Mouse (Mus musculus) embryo, embryonic 11.5 days (tissue): Measurements from ENCODE around the gene Clec4f.
"Not testable (repeated sequence)": the region's sequence is repeated elsewhere in the genome, so short reads cannot be mapped to it uniquely, and the experiment has no call there.

Experiments used
- DNase-seq: peaks from one replicate; pipeline ENCODE4 v3.0.0-alpha.2; 2012; ENCODE audit warnings: low read depth, low spot score

The Clec4f gene

DNA sequence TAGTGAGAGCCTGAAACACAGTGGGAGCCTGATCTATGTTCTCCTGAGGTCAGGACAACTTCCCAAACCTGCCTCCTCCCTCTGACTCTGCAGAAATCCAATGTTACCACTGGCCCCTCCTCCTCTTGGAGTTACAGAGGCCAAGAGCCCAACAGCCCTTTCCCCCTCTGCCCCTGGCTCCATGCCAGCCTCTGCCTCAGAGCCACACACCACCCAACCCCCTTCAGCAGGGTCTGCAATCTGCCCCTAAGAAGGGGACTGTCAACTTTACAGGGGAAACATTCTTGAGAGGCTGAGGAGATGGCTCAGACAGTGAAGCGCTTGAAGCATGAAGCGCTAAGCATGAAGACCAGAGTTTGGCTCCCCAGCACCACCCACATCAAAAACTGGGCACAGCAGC lies at the start of gene Clec4f:
Gene Clec4f, minus strand, starts transcription at position 101 of the 400 bp plus-strand sequence.
- DNase-seq = no peak

DNA sequence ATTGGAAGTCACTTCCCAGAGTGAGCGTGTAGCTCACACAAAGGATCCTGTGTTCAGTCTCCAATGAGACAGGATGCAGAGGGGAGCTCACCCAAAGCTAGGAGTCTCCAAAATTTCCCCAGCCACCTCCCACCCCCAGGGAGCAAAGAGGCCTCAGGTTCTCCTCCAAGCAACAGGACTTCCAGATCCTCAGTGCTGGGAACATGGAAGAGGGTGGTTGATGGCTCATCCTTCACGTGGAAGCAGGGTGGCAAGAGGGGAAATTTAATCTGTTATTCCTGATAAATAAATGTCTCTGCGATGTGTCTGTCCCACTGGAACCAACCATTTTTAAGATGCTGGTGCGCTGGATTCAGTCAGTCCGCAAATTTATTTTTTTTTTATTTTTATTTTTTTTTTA lies 48.7 kb upstream of the Clec4f start:
- no peak for DNase-seq

DNA sequence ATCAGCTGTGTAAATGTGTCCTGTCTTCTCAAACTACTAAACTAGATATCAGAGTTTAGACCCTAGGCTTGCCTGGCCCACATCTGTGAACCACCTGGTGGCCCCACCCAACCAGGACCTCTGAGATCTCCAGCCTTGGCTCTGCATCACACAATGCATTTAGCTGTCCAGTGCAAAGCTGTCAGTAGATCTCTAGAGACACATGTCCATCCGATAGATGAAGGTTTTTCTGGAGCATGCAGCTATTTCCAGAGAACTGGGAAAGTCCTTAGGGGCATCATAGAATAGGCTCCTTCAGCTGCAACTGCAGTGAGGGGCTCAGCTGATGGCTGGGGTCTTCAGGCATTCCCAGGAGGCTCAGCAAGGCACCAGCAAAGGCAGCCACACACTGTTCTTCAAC lies 48.3 kb upstream of the Clec4f start:
- DNase-seq = no peak

DNA sequence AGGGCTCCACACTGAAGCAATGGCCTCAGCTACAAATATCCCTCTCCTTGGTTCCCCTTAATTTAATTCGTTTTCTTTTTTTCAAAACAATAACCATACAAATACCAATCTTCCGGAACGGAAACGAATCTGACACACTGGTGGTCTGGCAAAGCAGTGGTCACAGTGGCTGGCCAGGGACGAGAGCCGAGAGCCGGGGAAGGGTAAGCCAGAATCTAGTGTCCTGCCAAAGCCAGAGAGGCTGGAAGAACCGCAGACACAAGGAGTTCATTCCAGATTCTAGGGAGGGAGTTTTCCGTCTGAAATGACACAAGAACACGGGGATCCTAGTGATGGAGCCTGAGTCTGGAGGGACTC lies 47.7 kb upstream of the Clec4f start:
- no peak for DNase-seq

DNA sequence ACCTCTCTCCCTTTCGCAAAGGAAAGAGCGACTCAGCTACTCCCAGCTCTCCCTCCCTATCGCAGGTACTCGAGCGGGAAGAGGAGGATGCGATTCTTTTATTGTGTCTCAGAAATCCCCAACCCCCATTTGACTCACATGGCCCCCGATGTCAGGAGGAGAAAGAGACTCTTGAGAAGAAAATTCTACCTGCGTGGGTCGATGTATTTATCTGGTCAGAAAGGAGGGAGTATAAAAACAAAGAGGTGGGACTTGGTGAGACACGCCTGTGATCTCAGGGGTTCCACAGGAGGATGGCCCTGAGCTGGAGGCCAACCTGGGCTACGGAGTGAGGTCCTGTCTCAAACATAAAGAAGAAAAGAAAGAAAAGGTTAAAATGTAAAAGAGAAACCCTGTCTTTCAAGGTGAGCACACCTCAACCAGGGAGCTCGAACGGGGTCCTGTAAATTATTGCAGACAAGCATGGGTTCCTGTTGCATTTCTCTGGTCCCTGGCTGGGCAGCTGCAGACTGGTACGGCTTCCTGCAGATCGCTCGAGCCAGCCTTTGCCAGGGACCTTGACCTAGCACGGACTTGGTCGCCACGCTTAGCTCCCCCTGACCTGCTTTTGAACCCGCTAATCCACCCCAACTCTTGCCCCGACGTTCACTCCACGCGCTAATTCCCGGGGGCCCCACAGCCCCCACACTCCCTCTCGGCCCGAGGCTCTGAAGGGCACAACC lies 47.2 kb upstream of the Clec4f start:
- DNase-seq = no peak

DNA sequence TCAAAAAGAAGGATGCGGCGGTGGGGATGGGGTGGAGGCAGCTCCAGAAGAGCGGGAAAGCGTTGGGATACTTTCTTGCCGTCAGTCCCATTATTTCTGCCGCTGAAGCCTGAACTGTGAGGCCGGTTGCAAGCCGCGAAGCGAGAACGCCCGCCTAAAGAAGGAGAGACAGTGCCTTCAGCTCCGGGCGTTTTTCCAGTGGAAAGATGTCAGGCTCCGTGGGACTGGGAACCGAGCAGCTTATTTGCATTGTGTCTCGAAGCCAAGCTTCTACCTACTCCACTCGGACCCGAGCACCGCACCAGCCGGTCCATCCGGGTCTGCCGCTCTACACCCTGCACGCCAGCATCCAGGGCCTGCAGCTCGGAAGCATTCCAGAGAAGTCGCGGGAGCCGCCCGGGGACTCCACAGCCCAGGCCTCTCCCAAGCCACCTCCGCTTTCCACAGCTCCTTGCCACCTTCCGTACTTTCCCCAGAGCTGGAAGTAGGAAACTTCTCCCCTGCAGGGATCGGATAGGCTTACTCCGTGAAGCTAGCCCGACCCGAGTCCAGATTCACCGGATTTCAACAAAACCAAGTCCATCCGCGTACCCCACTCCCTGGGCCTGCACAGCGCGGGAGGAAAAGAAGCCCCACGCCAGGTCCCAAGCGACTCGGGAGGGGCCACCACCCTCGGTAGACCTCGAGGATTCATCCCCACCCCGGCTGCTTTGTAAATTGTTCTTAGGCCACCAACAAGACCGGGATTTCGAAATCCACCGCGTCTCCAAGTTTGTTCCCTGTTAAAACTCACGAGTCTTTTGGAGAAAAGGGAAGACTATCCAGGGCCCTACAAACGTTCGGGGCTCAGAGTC lies 46.4 kb upstream of the Clec4f start:
- DNase-seq = no peak

DNA sequence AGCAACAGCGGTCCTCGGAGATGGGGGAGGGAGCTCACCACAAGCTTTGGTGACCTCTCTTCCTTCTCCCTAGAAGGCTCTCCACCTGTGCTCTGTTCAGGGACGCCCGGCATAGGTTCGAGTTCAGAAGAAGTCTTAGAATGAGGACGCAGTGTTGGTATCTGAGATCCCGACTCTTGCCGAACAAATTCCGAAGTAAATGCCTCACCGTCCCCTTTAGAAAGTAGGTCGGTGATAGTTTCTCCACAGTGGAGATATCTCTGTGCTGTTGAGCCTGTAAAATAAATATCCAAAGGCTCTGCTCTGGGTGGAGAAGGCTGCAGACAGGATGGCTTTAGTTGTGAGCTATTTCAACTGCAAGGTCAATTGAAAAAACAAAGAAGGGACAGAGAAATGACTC lies 45.0 kb upstream of the Clec4f start:
- no peak for DNase-seq

DNA sequence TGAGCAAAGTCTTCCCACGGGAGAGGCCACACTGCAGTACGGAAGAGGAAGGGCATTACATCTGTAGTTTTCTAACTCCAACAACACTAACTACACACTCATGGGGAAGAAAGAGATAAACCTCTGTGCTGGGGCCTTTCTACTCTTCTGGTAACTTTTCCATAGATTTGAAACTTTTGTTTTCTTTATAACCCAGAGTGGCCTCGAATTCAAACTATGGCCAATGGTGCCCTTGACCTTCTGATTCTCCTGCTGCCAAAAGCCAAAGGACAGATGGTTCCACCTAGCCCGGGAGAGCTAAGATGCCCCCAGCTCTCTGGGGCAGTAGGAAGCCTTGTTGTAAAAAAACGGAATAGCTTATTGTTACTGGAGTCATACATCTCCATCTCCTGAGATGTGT lies 44.0 kb upstream of the Clec4f start:
- no peak for DNase-seq

DNA sequence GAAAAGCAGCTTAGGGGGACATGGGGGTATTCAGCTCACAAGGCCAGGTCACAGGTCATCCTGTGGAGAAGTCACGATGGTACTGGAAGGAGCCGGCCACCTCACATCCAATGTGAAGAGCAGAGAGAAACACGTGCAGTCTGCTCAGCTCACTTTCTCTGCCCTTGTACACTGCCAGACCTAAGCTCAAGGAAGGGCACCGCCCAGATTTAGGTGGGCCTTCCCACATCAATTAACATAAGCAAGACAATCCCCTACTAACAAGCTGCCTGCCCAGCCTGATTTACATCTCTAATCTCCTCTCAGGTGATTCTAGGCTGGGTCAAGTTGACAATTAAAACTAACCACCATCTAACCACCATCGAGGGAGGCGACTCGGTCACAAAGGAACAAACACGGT lies 41.9 kb upstream of the Clec4f start:
- DNase-seq = no peak

DNA sequence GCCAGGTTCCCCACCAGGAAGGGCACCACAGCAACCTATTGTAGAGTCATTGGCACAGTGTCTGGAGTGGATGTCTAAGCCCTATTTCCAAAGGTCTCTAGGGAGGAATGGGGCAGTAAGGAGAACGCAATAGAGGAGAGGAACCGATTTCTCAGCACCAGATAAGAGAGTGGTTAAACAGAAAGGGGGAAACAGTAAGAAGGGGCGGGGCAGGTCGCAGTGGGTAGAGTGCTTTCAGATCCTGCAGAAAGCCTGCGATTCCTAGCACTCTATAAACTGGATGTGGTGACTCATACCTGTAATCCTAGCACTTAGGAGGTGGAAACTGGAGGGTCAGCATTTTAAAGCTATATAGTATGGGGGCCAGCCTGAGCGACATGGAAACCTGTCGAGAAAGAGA lies 40.7 kb upstream of the Clec4f start:
- DNase-seq = no peak

DNA sequence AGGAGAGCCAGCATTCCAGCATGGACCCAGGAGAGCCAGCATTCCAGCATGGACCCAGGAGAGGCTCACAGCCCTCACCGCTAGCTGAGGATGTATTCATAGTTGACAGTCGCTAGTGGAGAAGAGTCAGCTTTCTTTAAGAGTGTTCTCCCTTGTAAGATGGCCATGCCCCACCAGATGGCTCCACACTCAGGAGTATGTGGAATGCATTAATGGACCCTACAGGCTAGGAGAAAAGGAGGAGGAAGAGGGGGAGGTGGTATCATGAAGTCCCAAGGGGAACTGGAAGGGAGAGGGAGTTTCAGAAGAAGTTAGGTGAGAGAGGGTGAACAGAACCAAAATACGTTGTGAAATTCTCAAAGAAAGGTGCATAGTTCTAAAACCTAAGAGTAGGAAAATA lies 39.7 kb upstream of the Clec4f start:
- DNase-seq = no peak

DNA sequence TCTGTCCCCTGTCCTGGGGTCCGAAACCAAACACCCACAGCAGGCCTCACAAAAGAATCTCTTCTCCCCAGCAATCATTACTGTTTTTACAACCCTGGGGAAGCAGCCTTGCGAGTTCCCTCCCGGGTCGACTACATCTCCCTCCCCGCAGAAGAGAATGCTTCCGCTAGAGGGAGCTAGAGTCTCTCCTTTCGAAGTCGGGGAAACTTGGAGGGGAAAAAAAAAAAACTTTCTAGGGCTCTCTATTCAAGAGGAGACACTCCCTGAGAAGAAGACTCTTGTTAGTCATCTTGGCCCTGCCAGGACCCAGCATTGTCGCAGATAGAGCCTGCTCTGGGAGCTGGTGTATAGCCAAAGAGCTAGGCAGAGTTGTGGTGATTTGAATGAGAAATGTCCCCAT lies 37.8 kb upstream of the Clec4f start:
- DNase-seq = peak; percentile 56

DNA sequence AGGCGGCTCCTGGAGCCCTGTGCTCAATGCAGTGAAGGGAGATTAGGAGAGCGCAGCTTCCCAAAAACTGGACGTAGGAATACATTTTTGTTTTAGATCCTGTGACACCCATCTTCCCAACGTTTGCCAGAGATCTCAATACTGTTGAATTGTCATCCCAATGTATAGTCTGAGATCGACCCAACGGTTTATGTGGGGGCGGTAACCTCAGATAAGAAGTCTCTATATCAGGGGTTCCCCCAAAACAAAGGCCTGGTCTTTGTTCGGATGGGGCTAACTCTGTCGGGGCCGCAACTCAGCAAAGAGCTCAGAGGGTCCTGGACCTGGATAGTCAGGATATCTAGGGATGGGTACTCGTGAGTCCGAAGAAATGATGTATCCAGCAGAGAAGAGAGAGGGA lies 37.0 kb upstream of the Clec4f start:
- no peak for DNase-seq

DNA sequence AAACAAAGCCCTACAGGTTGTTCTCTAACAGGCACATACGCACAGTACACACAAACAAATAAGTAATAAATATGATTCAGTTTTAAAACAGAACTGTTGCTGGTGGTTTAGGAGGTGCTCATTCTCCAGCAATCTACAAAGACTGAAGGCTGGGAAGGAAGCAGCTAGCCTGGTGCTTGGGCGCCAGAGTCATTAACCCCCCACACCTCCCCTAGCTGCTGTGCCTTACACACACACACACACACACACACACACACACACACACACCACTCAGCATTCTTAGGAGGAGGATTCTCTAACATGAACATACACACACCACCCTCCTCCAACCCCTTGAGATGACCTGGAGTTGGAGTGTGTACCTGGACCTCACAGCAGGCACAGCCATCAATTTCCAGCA lies 34.9 kb upstream of the Clec4f start:
- DNase-seq = no peak

DNA sequence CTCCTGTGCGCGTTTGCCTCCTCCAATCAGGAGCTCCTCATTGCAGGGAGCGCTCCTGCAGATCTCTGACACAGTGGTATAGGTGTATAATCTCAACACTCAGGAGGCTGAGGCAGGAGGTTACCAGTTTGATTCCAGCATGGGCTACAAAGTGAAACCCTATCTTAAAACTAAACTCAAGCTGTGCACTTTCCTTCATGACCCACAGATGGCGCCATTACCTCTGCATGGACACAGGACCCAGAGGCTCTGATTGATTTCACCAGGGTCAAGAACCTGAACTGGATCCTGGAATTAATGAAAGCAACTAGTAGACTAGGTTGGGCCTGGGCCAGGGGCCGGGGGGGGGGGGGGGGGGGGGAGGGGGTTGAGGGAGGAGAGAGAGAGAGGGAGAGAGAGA lies 34.3 kb upstream of the Clec4f start:
- DNase-seq = no peak

DNA sequence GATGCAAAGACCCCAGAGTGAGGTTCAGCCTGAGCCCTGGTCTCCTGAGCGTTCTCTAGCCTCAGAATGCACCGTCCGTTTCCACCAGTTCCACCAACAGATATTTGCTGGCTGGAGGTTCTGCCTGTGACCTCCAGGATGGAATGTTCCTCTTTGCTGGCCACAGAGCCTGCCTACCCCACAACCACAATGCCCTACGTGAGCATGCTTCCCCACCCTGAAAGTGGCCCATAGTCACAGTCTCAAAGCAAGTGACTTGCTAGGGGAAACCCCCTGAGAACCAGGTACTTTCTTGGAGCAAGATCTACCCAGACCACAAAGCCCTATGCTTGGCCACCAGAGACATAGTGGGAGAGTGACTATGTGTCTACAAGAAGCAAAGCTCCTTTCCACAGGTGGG lies 33.4 kb upstream of the Clec4f start:
- DNase-seq = no peak

DNA sequence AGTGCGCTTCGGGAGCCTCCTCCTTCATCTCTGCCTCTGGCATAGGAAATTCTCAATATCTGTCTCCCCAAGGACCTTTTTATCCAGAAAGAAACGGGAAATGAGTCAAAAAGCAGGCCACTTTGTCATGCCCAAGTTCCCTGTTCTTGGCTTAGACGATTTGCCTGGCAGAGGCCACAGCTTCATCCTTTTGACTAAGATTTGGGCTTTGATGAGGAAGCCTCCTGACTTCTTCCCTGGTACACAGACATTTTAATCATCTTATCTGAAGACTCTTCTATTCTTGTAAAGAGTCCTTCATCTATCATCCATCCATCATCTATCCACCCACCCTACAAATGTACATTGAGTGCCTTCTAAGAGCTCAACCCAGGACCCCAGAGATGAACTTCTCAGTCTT lies 21.8 kb upstream of the Clec4f start, which contains the start of gene Cd207:
Gene Cd207, minus strand, starts transcription at position 101 of the 400 bp plus-strand sequence.
- DNase-seq = no peak

DNA sequence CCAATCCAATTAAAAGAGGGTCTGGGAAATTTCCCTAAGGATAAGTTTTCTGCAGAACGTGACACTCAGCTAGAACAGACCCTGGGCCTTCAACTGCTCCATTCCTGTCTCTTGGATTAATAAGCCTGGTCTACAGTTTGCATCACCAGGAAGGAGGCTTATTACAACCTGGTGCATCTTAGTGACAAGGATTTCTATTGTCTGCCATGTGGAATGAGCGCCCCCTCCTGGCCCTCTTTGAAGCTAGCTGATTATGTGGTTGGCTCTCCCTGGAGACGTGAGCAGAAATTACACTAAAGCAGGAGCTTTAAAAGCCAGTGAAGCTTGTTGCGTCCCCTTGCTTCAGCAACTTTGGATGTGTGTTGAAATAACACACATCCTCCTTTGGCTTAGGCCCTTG lies 17.4 kb upstream of the Clec4f start:
- peak; percentile 59 for DNase-seq

DNA sequence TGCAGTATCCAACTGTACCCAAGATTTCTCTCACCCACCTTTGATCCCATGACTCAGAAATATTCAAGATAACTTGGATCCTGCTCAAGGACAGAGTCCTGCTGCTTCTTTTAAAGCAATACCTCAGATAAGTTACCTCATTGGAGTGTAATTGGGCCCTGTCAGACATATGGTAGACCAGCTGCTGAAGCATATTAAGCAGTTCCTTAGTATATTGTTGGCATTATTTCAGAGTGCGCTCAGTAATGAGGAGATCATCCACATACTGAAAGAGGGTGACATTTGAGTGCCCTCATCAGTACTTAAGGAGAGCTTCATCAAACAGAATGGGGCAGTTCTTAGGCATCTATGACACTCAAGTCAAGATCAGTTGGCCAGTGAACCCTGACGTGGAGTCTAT lies 9.0 kb upstream of the Clec4f start:
- DNase-seq = no peak

DNA sequence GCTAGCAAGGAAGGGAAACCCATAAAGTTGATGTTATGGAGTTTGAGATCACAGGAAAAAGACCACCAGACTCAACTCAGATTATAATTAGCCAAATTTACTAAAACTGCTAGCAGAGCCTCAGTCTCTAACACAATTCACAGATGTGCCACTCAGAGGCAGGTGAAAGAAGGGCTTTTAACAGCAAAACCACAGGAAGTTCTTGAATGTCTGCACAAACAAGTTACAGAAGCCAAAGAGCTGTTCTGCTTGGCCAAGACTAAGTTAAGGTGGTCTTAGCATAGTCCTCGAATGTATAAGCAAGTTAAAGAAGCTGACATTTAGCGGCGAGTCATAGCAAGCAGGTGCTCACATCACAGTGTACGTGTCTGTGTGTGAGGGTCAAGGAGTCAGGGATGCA lies 4.8 kb upstream of the Clec4f start:
- no peak for DNase-seq

DNA sequence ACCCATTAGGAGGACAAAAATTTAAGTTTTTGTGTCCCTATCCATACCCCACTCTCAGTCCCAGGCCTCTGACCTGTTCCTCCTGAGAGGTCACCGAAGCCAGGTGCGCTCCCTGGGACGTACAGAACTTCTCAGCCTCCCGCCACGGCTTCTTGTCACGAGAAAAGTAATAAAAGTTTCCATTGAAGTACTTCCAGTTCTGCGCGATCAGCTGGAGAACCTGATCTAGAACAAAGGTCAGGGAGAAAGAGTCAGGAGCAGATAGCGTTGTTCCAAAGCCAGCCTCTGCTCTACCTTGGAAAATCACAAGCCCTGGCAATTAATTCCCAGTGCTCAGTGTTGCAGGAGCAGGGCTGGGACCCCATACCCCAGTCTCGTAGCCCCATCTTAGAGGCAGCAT lies 9.3 kb downstream of the Clec4f start:
- no peak for DNase-seq

DNA sequence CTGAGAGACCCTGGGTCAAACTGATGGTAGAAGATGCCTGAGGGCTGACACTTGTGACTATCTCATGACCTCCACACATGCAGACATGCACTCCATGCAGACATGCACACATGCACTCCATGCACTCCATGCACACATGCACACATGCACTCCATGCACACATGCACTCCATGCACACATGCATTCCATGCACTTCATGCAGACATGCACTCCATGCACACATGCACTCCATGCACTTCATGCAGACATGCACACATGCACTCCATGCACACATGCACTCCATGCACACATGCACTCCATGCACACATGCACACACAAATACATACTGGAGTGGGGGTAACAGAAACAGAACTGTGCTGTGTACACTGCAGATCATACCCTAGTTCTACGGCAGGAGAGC lies 20.7 kb downstream of the Clec4f start:
- no peak for DNase-seq

DNA sequence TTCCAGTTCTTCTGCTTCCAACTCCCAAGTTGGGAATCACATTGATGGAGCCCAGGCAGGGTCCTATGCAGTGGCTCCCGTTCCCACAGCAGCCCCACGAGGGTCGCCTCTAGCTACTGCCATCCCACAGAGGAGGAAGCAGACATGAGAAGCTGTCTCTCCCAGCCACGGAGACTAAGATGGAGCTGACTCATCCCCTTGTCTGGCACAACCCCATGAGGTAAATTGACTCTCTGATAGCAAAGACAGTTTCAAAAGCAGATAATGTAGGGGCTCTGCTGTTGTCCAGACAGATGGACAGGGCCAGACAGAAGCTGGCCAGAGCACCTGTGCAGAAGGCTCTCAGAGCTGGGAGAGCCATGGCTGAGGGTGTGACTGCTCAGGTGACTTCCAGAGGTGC lies 21.4 kb downstream of the Clec4f start:
- DNase-seq = not testable (repeated sequence)
